Mouse (Mus musculus) left cerebral cortex, adult 8-10 months (tissue): Measurements from ENCODE around the gene Als2cl. TPM values are rescaled to one million over a fixed set of nuclear protein-coding genes. Genes with fewer than 3 reads are reported as not detected.

ENCODE experiments used
- DNase-seq, 2 experiments: peaks; one replicate each; pipeline ENCODE4 v3.0.0; 2022; ENCODE audit warnings: low spot score in 2 of 2
- total RNA-seq, 4 experiments: library from RNA; stranded (reverse); gene quantifications; 2 replicates each; pipeline ENCODE4 v1.2.4; 2022

Gene Als2cl
- 10 to 100 TPM in 2 of 4 experiments, 1 to 10 TPM in 2; 8.4 to 13.0 (median 10.4) TPM for total RNA-seq

- peak in 1 of 2 experiments; percentile 48 for DNase-seq
These were observed at the start of gene Als2cl for GRCm38 (mm10) chr9:110879191-110879920. TSS of gene Als2cl (plus strand) at chr9:110879870.

DNA sequence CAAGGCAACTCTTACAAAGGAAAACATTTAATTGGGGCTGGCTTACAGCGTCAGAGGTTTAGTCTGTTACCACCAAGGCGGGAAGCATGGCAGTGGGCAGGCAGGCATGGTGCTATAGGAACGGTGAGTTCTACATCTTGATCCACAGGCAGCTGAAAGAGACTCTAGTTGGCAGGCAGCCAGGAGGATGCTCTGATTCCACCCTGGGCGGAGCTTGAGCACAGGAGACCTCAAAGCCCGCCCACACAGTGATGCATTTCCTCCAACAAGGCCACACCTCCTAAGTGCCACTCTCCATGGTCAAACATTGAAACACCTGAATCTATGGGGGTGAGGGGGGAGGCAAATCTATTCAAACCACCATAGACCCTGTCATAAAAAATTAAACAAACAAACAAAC lies 46.6 kb upstream of the Als2cl start:
- no peak for DNase-seq

DNA sequence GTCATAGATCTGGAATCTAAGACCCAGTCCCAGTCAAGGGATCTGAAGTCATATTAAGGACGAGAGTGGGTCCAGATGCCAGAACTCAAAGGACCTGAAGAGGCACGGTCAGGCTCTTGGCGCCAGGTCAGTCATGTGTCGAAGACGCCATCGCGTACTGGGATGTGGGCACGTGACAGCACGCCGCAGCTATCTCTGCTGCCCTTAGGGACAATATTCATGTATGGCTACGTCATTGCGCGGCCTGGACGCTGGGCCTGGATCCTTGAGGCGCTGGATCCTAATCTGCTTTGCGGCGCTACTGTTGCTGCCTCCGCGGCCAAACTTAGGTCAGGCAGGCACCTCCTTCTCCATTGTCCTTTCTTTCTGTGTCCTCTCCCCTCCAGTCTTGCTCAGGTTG lies 45.3 kb upstream of the Als2cl start, which contains the start of gene Prss45:
Gene Prss45, plus strand, starts transcription at position 178 of the 400 bp plus-strand sequence.
- DNase-seq, result no peak

- DNase-seq, result no peak
These were observed 44.7 kb upstream of the Als2cl start for GRCm38 (mm10) chr9:110834961-110835360.

- peak in 1 of 2 experiments; percentile 45 for DNase-seq
These were observed 43.6 kb upstream of the Als2cl start for GRCm38 (mm10) chr9:110836112-110836511.

DNA sequence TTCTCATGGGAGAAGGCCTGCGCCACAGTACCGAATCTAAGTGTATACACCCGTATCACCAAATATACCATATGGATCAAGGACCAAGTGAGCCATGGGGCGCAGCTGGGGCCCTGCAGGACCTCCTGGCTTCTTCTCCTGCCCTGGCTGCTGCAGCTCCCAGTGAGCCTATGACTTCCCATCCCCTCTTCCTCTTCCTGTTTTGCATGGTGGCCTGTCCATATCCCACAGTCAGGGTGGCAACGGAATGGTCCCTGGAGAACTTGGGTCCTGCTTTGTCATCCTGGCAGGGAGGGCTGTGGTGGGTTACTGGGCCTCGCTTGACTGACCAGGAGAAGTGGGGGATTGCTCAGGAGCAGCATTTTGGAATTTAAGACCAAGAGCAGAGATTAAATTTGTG lies 38.8 kb upstream of the Als2cl start:
- no peak for DNase-seq

DNA sequence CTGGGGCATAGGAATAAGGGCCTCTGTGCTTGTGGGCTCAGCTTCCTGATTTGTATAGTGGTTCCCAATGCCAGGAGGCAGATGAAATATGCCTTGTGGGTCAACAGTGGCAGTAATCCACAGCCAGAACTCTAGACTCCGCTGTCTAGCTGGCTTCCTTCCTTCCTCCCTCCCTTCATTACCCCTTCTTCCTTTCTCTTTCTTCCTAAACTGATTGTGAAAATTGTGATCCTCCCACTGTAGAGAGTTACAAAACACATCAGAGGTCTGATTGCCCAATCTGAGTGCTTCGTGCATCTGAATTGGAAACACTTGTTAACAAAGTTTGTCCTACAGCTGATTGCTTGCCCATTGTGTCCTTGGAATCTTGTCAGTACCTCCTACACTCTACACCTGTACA lies 38.2 kb upstream of the Als2cl start:
- DNase-seq, result no peak

GRCm38 (mm10) chr9:110844206-110844605 lies 35.5 kb upstream of the Als2cl start, which contains the start of gene Prss46:
TSS of gene Prss46 (plus strand) at chr9:110844506.
- no peak for DNase-seq

- DNase-seq, result no peak
These were observed 30.5 kb upstream of the Als2cl start for GRCm38 (mm10) chr9:110849162-110849561.

DNA sequence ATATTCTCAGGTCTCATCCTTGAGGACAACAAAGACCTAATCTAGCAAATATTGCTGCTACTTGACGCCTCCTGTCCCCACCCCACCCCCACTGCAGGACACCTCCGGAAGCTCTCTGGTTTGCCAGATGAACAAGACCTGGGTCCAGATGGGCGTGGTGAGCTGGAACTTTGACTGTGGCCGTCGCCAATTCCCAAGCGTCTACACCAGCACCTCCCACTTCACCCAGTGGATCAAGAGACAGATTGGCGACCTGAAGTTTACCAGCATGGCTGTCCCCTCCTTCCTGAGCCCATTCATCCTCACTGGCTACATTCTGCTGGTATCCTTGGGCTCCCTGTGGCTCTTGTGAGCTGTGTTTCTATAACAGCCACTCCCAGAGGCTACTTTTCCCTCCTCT lies 23.8 kb upstream of the Als2cl start:
- DNase-seq, result no peak

DNA sequence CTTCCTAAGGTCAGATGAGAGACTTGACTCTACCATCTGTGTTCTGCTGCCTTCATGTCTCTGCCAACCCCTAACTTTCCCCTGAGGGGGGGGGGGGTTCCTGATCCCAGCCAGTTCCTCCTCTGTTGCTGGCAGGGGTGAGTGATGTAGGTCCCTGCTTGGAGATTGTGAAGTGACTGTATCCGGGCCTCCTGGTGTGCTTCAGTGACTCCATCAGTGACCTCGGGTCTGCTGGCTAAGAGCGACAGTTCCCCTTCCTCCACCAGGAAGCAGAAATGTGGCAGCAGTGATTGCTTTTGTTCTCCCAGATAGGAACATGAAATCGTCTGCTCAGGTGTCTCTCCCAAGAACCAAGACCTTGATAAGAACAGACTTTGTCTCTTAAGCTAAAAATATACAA lies 22.8 kb upstream of the Als2cl start:
- no peak for DNase-seq

DNA sequence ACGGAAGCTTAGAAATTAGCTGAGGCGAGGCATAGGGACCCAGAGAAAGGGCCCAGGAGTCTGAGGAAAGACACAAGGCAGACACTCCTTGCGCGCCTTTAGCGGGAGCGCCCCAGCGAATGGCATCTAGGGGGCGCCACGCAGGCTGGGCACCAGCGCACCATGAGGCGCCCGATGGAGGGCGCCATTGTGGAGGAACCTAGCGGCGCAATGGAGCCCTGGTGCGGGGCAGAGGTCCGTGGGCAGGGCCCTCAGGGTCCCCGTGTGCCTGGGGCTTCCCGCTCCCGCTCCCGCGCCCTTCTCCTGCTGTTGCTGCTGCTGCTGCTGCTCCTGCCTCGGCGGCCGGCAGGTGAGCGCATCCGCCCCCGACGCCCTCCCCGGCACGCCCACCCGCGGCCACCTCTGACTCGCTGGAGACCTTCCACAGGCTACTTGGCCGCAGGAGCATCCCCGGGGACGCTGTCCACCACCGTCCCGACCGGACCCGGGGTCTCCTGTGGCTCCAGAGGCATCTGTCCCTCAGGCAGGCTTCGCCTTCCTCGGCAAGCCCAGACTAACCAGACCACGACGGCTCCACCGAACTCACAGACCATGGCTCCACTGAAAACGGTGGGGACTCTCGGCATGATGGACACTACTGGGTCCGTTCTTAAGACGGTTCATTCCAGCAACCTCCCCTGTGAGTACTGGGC lies 21.7 kb upstream of the Als2cl start, which contains the start of gene Prss50:
Gene Prss50, plus strand, starts transcription at position 187 of the 692 bp plus-strand sequence.
- DNase-seq, result no peak

GRCm38 (mm10) chr9:110858523-110858922 lies 21.1 kb upstream of the Als2cl start:
- no peak for DNase-seq

DNA sequence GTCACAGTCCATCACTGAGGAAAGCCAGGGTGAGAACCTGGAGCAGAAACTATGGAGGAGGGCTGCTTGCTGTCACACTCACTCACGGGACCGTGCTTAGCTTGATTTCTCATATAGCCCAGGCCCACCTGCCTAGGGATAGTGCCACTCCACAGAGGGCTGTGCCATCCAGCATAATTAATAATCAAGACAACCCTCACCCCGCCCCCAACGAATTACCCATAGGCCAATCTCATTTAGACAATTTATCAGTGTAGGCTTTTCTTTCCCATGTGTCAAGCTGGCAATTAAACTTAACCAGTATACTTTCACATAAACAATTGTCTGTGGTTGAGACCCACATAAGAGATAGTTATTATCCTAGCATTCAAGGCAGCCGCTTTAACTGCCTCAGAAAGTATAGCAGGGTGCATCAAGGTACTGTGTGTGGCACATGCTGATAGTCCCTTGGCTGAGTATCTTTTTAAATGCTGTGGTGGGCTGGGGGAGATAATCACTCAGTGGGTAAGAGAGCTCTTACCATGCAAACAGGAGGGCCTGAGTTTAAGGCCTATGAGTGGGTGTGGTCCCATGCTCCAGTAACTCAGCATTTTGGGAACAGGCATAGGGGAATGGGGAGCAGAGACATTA lies 20.6 kb upstream of the Als2cl start:
- no peak for DNase-seq

GRCm38 (mm10) chr9:110871030-110871429 lies 8.6 kb upstream of the Als2cl start:
- DNase-seq, result no peak

DNA sequence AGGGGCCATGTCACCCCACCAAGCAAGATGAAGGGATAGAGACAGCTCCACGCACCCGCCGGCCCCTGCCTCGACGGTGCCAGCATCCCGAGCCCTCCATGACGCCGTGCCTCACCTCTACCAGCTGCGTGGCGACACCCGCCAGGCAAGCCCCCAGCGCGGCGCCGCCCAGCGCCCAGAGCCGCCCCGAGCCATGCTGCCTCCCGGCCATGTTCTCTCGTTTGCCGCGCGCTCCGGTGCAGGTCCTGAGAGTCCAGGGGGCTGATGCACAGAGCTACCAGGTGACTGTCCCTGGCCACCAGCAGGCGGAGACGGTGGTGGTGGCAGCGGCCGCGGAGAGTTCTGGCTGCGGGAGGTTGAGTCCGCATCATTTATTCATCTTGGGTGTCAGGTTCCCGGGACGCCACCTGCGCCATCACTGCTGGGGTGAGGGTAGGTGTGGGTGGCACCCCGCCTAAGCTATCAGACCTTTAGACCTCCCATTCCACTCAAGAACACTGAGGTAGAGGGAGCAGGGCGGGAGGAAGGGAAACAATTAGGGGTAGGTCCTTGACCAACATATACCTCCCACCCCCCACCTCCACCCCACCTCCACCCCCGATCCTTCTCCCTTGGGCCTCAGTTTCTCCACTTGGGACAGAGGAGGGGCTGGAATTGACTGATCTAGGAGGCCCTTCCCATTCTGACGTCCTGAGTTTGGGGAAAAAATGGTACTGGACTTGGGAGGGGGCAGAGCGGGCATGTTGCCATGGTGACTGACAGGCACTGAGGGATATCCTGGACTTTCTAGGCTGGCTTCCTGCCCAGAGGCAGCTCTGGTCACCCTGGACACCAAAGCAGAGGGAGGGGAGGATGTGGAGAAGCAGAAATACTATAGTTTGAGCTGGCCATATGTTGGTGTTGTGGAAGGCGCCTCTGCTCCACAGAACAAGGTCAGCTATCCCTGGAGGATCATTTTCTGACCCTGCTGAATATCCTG lies 5.7 kb upstream of the Als2cl start:
- DNase-seq, result peak in 1 of 2 experiments; percentile 45

- DNase-seq, result no peak
These were observed 4.9 kb upstream of the Als2cl start for GRCm38 (mm10) chr9:110874660-110875191.

DNA sequence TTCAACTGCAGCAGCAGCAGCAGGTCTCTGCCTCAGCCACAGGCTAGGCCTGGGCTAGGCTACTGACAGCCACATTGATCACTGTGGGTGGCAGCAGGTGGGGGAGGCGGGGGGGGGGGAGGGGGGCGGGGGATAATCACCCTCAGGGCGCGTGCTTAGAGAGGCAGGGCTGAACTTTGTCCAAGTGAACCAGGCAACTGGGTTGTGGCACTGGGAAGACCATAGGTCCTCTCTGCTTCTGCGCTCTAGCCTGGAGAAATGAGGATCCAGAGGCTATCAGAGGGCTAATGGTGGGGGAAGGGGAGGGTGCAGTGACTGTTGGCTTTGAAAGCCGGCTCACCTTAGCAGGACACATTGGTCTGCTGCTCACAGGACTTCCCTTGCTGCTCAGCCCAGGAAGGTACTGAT lies 4.4 kb upstream of the Als2cl start:
- DNase-seq, result no peak

- no peak for DNase-seq
These were observed 2.3 kb upstream of the Als2cl start for GRCm38 (mm10) chr9:110877353-110877752.

DNA sequence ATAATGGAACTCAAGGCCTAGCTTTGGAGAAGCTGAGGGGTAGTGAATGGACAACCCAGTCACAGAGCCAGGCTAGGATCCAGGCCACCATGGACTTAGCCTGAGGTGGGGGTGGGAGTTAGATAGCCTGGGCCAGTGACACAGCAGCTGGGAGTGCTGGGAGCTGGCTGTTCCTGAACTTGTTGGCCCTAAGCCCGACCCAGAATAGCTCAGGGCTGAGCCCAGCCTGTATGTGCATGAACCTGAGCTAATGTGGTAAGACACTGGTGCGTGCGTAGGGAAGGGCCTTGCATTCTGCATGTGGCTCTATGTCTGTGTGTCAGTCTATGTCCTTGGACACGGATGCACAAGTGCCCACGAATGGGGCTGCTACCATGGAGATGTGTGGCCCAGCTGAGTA lies 1.8 kb upstream of the Als2cl start:
- DNase-seq, result peak in 1 of 2 experiments; percentile 31
